Mouse (Mus musculus): ENCODE data around the gene Cd59a. TPM values are rescaled to one million over a fixed set of nuclear protein-coding genes. Genes with fewer than 3 reads are reported as not detected.
"Not testable (repeated sequence)": the region's sequence is repeated elsewhere in the genome, so short reads cannot be mapped to it uniquely, and the experiment has no call there.

The Cd59a gene
- total RNA-seq (2021) = 1 to 10 TPM; 3.0 to 4.4 TPM
- long read RNA-seq, experiment 1, transcript Cd59a-201 (4 exons, 1,691 nt) = major isoform, 5 of 6 reads
- long read RNA-seq, experiment 1, partial matches to known transcripts = 0 of 6 reads
- long read RNA-seq, experiment 1, other reads (novel, unspliced or antisense) = 1 of 6 reads
- long read RNA-seq, experiment 2, partial matches to known transcripts = 0 of 4 reads
- long read RNA-seq, experiment 2, other reads (novel, unspliced or antisense) = 1 of 4 reads

DNA sequence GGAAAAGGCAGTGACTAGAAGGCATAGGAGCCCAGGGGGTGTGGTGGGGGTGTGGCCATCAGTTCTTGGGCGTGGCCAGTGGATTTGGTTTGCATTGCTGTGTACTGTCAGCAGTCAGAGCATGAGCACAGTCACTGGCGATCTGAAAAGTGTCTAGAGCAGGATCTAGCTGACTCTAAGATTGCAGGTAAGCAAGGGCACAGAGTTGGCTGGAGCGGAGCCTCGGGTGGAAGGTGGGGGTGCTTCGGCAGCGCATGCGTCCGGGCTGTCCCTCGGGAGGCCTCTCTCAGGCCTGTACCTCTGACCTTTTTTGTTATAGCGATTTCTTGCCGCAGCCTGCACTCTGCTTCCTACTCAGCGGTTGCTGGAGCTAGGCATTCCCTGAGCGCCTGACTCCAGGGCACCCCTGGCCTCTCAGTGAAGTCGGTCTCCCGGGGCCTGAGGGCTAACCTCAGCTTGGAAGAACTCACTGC is at the start of gene Cd59a:
Cd59a (plus strand) TSS at position 61 of the 473 bp plus-strand sequence.
- no peak for TF ChIP-seq CTCF (conservative IDR thresholded peaks at IDR 0.05)
- peak; percentile 35 to 70 for DNase-seq (ENCODE audit: low spot score in 2 of 2)
- Histone ChIP-seq H3K4me3 (peak within 1 kb of the TSS; percentile 52), H3K27ac (peak within 1 kb of the TSS; percentile 60; the same call in 1 of the 2 replicates)

DNA sequence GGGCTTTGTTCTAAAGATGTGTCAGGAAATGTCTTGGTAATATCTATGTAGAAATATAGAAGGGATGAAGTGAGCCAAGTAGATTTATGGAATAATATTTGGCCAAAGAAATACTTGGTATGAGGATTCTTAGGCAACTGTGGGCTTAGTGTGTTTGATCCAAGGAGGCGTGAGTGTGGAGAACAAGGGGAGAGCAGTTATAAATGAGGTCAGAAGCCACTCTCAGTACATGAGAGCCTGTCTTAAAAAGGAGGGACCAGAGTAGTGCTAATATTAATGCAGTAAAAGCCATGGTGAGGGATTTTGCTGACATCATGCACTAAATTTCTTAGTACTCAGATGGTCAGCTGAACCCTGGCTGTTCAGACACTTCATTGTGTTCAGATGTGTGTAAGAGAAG is 37.2 kb upstream of the Cd59a start:
- no peak for DNase-seq (ENCODE audit: low spot score in 2 of 2)
- H3K4me3 ChIP-seq = no peak overlapping the region
- H3K27ac ChIP-seq = no peak overlapping the region
- no peak for TF ChIP-seq CTCF (conservative IDR thresholded peaks at IDR 0.05)

DNA sequence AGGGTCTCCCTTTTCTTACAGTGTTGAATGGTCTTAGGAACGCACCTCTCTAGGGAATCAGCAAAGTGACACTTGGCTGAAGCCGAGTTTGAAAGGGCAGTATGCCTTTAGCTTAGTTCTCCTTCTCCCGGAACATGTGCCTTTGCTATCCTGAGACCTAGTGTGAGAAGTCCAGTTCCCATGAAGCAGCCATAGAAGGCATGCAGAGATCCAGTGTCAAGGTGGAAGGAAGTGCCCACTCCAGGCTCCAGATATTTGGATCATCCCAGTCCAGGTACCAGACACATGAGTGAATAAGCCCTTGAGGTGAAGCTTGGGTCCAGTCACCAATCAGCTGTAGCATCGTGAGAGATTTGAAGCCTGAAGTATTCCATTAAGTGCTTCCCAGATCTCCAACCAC is 36.6 kb upstream of the Cd59a start:
- TF ChIP-seq CTCF (conservative IDR thresholded peaks at IDR 0.05) = no peak
- Histone ChIP-seq H3K27ac (no peak overlapping the region), H3K4me3 (no peak overlapping the region)
- DNase-seq (ENCODE audit: low spot score in 2 of 2) = no peak

DNA sequence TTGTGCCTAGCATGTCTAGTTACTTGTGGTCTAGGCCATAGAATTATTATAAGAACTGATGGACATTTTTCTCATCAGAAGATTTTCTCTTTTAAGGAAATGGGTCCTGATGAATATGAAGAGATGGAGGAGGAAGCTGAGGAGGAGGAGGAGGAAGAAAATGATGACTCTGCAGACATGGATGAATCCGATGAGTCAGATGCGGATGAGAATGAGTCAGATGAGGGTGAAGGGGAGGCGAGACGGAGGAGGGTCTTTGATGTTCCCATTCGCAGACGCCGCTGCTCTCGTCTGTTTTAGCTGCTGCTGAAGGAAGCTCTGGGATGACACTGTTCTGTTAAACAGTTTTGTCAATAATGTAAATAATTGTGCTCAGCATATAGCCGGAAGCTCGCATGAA is 35.8 kb upstream of the Cd59a start:
- no peak for DNase-seq (ENCODE audit: low spot score in 2 of 2)
- Histone ChIP-seq H3K4me3 (no peak overlapping the region), H3K27ac (no peak overlapping the region)
- TF ChIP-seq CTCF (conservative IDR thresholded peaks at IDR 0.05) = no peak

DNA sequence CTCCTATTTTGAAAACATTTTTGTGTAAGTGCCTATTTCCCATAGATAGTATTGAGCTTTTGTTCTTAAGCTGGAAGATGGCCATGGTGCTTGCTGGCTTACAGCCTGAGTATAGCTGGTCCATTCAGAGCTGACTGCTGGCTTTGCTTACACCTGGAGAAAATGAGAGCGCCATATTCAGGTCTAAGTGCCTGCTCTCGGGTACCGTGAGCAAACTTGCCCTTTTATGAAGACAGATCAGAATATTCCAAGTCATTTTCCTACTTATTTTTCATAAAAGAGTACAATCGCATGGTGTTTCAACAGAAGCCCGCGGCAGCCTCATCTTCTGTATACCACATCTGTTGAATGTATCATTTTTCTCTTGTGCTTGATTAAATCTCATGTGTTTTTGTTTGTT is 34.6 kb upstream of the Cd59a start:
- Histone ChIP-seq H3K4me3 (no peak overlapping the region), H3K27ac (no peak overlapping the region)
- no peak for DNase-seq (ENCODE audit: low spot score in 2 of 2)
- no peak for TF ChIP-seq CTCF (conservative IDR thresholded peaks at IDR 0.05)

DNA sequence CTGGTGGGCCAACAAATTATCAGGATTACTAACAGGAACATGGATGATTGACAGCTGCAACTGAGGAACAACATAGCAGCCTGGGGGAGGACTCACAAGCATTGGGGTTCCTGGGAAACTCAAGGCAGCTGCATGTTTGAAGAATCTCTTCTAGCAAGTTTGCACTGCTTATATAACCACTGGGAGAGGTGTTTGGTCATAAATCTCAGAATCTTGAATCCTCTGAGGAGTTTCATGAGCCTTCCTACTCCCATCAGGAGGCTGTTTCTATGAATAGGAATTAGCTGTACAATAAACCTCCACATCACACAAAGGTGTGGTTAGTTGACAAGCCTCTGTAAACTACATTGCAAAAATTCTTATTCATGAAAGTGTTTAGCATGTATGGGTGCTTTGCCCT is 32.9 kb upstream of the Cd59a start:
- no peak for TF ChIP-seq CTCF (conservative IDR thresholded peaks at IDR 0.05)
- no peak overlapping the region for H3K27ac ChIP-seq
- DNase-seq (ENCODE audit: low spot score in 2 of 2) = no peak
- H3K4me3 ChIP-seq = no peak overlapping the region

DNA sequence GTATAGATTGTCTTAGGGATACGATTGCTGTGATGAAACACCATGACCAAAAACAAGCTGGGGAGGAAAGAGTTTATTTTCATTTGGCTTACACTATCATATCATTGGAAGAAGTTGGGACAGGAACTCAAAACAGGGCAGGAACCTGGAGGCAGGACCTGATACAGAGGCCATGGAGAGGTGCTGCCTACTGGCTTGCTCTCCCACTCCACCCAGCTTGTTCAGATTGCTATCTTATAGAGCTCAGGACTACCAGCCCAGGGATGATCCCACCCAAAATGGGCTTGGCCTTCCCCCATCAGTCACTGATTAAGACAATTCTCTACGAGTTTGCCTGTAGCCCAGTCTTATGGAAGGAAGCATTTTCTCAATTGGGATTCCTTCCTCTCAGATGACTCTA is 31.4 kb upstream of the Cd59a start:
- no peak overlapping the region for H3K27ac ChIP-seq
- no peak overlapping the region for H3K4me3 ChIP-seq
- DNase-seq (ENCODE audit: low spot score in 2 of 2) = no peak
- no peak for TF ChIP-seq CTCF (conservative IDR thresholded peaks at IDR 0.05)

DNA sequence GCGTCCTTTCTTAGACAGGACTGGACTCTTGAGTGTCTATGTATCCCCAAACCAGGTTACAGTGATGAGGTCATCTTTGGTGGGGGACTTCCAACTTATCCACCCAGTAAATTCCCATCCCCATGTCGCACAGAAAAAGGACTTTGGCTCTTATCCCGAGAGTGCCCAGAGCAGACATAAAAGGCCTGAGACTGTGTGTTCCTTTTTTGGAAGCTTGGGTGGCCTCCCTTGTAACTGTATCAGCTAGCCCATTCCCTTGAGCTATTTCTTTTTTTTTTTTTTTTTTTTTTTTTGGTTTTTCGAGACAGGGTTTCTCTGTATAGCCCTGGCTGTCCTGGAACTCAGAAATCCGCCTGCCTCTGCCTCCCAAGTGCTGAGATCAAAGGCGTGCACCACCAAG is 30.1 kb upstream of the Cd59a start, which contains the start of gene Gm10912:
Gm10912 (plus strand) TSS at position 301 of the 400 bp plus-strand sequence.
- H3K27ac ChIP-seq; DNase-seq (ENCODE audit: low spot score in 2 of 2); H3K4me3 ChIP-seq: not testable (repeated sequence)

DNA sequence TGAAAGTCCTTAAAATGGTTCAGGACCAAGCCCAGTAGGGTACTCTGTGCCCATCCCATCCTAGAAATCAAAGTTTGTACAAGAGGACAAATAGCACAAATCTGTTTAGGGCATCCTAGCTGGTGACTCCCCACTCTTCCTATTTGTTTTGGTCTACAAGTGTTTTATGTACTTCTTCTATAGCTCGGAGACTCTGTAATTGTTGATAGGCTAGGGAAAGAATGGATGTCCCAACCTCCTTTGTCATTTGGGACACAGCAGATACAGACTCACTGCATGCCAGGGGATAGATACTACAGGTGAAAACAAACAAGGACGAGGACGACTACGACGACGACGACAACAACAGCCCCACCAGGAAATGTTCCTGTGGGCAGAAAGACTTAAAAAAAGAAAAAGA is 27.2 kb upstream of the Cd59a start, which contains the start of gene Gm10799:
Gm10799 (minus strand) TSS at position 101 of the 400 bp plus-strand sequence.
- not testable (repeated sequence) for H3K4me3 ChIP-seq; DNase-seq (ENCODE audit: low spot score in 2 of 2); H3K27ac ChIP-seq

DNA sequence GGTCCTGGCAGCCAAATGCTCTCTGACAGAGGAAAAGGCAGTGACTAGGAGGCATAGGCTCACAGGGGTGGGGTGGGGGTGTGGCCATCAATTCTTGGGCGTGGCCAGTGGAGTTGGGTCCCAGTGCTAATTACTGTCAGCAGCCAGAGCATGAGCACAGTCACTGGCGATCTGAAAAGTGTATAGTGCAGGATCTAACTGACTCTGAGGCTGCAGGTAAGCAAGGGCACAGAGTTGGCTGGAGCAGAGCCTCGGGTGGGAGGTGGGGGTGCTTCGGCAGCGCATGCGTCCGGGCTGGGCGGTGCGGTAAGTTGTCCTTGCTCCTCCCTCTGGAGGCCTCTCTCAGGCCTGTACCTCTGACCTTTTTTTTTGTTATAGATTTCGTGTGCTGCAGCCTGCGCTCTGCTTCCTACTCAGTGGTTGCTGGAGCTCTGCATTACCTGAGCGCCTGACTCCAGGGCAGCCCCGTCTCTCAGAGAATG is 25.9 kb upstream of the Cd59a start, which contains the start of gene Cd59b:
Cd59b (plus strand) TSS at position 146 of the 482 bp plus-strand sequence.
- Histone ChIP-seq H3K4me3 (peak within 1 kb of the TSS; percentile 30), H3K27ac (no peak within 1 kb of the TSS)
- TF ChIP-seq CTCF (conservative IDR thresholded peaks at IDR 0.05) = no peak
- DNase-seq (ENCODE audit: low spot score in 2 of 2) = no peak

DNA sequence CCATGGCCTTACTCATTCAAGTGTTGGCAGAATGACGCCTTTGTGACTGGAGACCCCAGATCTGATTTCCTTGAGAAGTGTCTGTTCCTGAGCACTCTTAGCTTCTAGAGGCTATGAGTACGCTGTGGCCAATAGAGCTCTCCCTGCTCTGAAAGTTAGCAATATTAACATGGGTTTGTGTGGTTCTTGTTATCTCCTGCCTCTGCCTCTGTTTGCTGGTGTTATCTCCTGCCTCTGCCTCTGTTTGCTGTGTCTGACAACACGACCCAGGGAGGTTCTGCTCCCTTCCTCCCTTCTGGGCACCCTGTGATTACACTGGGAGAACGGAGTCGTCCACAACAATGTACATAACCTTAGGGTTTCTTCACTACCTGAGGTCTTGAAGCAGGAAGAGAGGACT is 17.3 kb upstream of the Cd59a start:
- DNase-seq (ENCODE audit: low spot score in 2 of 2); H3K4me3 ChIP-seq; H3K27ac ChIP-seq: not testable (repeated sequence)

DNA sequence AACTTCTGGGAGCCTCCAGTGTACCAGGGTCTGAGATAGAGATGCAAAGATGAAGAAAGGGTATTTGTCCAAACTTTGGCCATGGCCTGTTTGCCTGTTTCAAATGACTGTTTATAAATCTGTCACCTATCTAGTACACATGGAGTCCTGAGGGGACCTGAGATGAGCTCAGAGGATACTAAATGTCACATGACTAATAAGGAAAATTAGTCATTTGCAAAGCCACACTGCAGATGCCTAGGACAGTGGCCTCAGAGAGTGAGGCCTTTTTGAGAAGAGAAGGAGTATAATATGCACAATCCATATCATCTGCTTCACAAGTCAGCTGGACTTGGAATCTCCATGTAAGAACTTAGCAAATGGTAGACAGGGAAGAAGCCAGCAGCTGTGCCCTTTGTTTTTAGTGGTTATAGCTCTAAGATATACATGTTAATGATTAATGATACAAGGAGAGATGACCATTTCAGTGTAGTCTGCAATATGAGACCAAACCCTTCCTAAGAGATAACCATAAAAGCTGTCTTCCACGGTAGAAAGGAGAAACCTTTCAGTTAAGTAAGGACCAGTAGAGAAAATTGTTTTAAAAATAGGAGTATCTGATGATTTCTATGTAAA is 14.1 kb upstream of the Cd59a start:
- H3K27ac ChIP-seq; DNase-seq (ENCODE audit: low spot score in 2 of 2); H3K4me3 ChIP-seq: not testable (repeated sequence)

DNA sequence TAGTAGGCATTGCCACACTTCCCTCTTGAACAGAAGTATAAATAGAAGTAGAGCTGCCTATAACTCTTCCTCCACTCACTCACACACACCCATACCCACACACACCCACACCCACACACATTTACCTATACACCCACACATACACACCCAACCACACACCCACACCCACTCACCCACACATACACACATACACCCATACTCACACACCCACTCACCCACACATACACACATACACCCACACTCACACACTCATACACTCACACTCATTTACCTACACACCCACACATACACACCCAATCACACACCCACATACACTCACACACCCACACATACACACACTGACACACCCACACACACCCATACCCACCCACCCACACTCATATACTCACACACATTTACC is 13.1 kb upstream of the Cd59a start:
- Histone ChIP-seq H3K4me3 (no peak overlapping the region), H3K27ac (no peak overlapping the region)
- DNase-seq (ENCODE audit: low spot score in 2 of 2) = no peak
- no peak for TF ChIP-seq CTCF (conservative IDR thresholded peaks at IDR 0.05)

DNA sequence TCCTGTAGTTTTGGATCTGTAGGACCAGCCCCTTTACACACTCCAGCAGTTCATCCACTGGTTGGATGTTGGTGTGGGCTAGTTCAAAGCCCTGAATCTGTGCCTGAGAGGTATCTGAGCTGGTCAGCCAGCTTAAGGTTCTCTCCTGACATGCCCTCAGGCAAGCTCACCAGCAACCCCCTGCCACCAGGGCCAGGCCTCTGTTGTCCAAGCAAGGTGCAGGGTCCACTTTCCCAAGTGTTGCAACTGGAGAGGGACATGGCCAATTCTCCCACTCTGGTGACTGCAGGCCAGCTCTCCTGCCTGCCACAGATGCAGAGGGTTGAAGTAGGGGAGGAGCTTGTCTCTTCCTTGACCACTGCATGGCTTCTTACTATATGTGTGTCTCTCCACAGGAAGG is 11.6 kb upstream of the Cd59a start:
- not testable (repeated sequence) for H3K27ac ChIP-seq; DNase-seq (ENCODE audit: low spot score in 2 of 2); H3K4me3 ChIP-seq

DNA sequence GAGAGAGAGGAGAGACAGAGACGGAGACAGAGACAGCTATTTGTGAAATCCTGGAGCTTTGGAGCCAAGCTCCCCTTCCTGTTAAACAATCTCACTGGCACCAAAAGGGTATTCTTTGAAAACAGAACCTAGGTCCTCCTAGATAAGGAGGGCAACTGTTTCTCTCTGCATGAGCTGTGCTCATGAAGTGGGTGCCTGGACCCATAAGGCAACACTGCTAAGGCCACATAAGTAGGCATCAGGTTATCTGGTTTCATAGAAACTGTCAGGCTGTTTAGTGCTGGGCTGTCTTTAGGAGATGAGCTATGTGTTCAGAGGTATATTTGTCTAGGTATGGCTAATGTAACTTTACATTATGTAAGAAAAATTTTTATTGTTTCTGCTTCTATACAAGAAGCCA is 8.0 kb upstream of the Cd59a start:
- H3K4me3 ChIP-seq; DNase-seq (ENCODE audit: low spot score in 2 of 2); H3K27ac ChIP-seq: not testable (repeated sequence)

Data from layer of hippocampus, adult 2 months (tissue).